Mouse (Mus musculus) hindbrain, embryonic 11.5 days (tissue): ENCODE data around the gene Golph3. TPM values are rescaled to one million over a fixed set of nuclear protein-coding genes. Genes with fewer than 3 reads are reported as not detected.

Source experiments
- ATAC-seq: fragments of 200-750 bp; cut with Nextera tagmentation; 2 replicates; pipeline ENCODE4 v1.8.0; 2017; ENCODE audit warnings: mild to moderate bottlenecking, moderate TSS enrichment, moderate library complexity; ENCODE audit not compliant: low FRiP score
- DNase-seq: peaks from one replicate; pipeline ENCODE4 v3.0.0-alpha.2; 2015; ENCODE audit warnings: low spot score
- H3K27ac ChIP-seq: fragments of 300-500 bp; sonication (generic); 2 replicates; pipeline ENCODE4 v1.5.1; 2014; ENCODE audit warnings: mild to moderate bottlenecking, low read depth, low read length
- H3K27me3 ChIP-seq: fragments of 300-500 bp; sonication (generic); 2 replicates; pipeline ENCODE4 v1.6.1; 2014; ENCODE audit warnings: mild to moderate bottlenecking, low read length, moderate library complexity, mixed read lengths; ENCODE audit not compliant: control insufficient read depth, insufficient read depth
- H3K36me3 ChIP-seq: fragments of 300-500 bp; sonication (generic); 2 replicates; pipeline ENCODE4 v1.6.1; 2014; ENCODE audit warnings: mild to moderate bottlenecking, low read length, moderate library complexity, mixed read lengths; ENCODE audit not compliant: control insufficient read depth, insufficient read depth
- H3K4me1 ChIP-seq: fragments of 300-500 bp; sonication (generic); replicated peaks from 2 replicates; pipeline ENCODE4 v1.6.1; 2014; ENCODE audit warnings: low read length, mixed read lengths; ENCODE audit not compliant: control insufficient read depth, insufficient read depth
- H3K4me2 ChIP-seq: fragments of 300-500 bp; sonication (generic); replicated peaks from 2 replicates; pipeline ENCODE4 v1.6.1; 2014; ENCODE audit warnings: mild to moderate bottlenecking, low read depth, low read length
- H3K4me3 ChIP-seq: fragments of 300-500 bp; sonication (generic); 2 replicates; pipeline ENCODE4 v1.5.1; 2014; ENCODE audit warnings: low read depth, low read length
- H3K9ac ChIP-seq: fragments of 300-500 bp; sonication (generic); 2 replicates; pipeline ENCODE4 v1.6.1; 2014; ENCODE audit warnings: low read depth, low read length
- H3K9me3 ChIP-seq: fragments of 300-500 bp; sonication (generic); 2 replicates; pipeline ENCODE4 v1.6.1; 2016; ENCODE audit warnings: low read length; ENCODE audit not compliant: control insufficient read depth
- WGBS: fragments of 180-500 bp; shearing (Covaris S2); extraction: QIAGEN DNeasy Blood & Tissue Kit; methylation state at CpG from one replicate; pipeline ENCODE4 v1.1.7; 2014; 5-methylcytosine and 5-hydroxymethylcytosine counted together
- polyA plus RNA-seq: library from polyadenylated mRNA; unstranded; fragments of >200 nt; fragmentation: Nextera tagmentation; extraction: Ambion mirVana; gene quantifications from 2 replicates; pipeline ENCODE4 v1.2.1, GENCODE M21; 2014

Golph3 gene
- polyA plus RNA-seq, 1 experiment from 2014 or later, result 110 TPM

- 36% methylated on average over 1 of the region's 1 CpGs for WGBS
- Histone ChIP-seq H3K9me3 (no peaks in the 10 kb centered on the region), H3K27me3 (no peaks in the 10 kb centered on the region), H3K4me2 (no peak overlapping the region), H3K4me3 (no peak overlapping the region), H3K9ac (no peak overlapping the region), H3K27ac (no peak overlapping the region), H3K36me3 (no peaks in the 10 kb centered on the region), H3K4me1 (no peaks in the 10 kb centered on the region)
- DNase-seq (no peak), ATAC-seq (no peak)
These were observed 8.0 kb upstream of the Golph3 start for GRCm38 (mm10) chr15:12313255-12313654.

DNA sequence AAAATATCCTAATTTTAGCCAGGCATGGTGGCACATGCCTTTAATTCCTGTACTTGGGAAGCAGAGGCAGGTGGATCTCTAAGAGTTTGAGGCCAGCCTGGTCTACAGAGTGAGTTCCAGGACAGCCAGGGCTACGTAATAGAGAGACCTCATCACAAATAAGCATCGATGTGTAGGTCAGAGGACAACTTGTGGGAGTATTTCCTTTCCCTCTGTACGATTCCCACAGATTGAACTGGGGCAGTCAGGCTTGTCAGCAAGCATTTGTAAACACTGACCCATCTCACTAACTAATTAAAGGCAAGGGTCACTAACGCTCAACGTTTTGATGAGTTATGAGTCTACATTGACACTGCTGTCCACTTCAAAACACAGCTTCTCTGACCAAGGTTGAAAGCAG is 6.7 kb upstream of the Golph3 start:
- Histone ChIP-seq H3K9me3 (no peaks in the 10 kb centered on the region), H3K9ac (no peak overlapping the region), H3K27ac (no peak overlapping the region), H3K27me3 (no peaks in the 10 kb centered on the region), H3K4me1 (no peaks in the 10 kb centered on the region), H3K4me2 (no peak overlapping the region), H3K4me3 (no peak overlapping the region), H3K36me3 (no peaks in the 10 kb centered on the region)
- DNase-seq (no peak), ATAC-seq (no peak)
- 89% methylated on average over 5 of the region's 5 CpGs for WGBS

GRCm38 (mm10) chr15:12315996-12316395 is 5.3 kb upstream of the Golph3 start:
- H3K9ac ChIP-seq, result no peak overlapping the region
- no peak overlapping the region for H3K27ac ChIP-seq
- no peaks in the 10 kb centered on the region for H3K27me3 ChIP-seq
- no peak for DNase-seq
- H3K4me1 ChIP-seq, result no peaks in the 10 kb centered on the region
- 51% methylated on average over 2 of the region's 2 CpGs for WGBS
- no peak overlapping the region for H3K4me2 ChIP-seq
- no peak for ATAC-seq
- H3K4me3 ChIP-seq, result no peak overlapping the region
- no peaks in the 10 kb centered on the region for H3K36me3 ChIP-seq
- H3K9me3 ChIP-seq, result no peaks in the 10 kb centered on the region

GRCm38 (mm10) chr15:12317290-12317689 is 4.0 kb upstream of the Golph3 start:
- Histone ChIP-seq H3K27ac (no peak overlapping the region), H3K9me3 (no peaks in the 10 kb centered on the region), H3K36me3 (no peaks in the 10 kb centered on the region), H3K4me1 (no peaks in the 10 kb centered on the region), H3K4me2 (no peak overlapping the region), H3K27me3 (no peaks in the 10 kb centered on the region), H3K9ac (no peak overlapping the region), H3K4me3 (no peak overlapping the region)
- no peak for DNase-seq
- 88% methylated on average over 5 of the region's 5 CpGs for WGBS
- no peak for ATAC-seq

DNA sequence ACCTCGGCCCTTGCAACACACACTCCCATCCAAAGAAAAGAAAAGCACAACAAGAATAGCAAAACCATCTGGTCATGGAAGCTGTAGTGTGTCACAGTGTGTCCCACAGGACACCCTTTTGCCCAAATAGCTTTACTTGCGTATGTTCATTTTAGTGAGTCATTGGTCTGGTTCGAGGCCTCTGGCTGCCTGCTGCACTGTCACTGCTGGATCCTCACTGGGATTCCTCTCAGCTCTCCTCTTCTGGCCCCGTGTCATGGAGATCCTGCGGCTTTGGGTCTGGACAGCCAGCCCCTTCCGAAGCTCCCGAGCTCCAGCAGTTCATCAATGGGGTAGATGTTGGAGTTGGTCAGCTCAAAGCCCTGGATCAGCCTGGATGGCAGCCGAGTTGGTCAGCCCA is 2.8 kb upstream of the Golph3 start:
- H3K4me3 ChIP-seq, result no peak overlapping the region
- 71% methylated on average over 8 of the region's 8 CpGs for WGBS

GRCm38 (mm10) chr15:12319889-12320288 is 1.4 kb upstream of the Golph3 start:
- WGBS, result 51% methylated on average over 5 of the region's 5 CpGs
- no peak overlapping the region for H3K4me2 ChIP-seq
- H3K36me3 ChIP-seq, result no peaks in the 10 kb centered on the region
- H3K9ac ChIP-seq, result no peak overlapping the region
- ATAC-seq (no peak), DNase-seq (no peak)
- no peaks in the 10 kb centered on the region for H3K9me3 ChIP-seq
- H3K4me3 ChIP-seq, result no peak overlapping the region
- H3K27ac ChIP-seq, result no peak overlapping the region
- no peaks in the 10 kb centered on the region for H3K4me1 ChIP-seq
- no peaks in the 10 kb centered on the region for H3K27me3 ChIP-seq

More for the DNA sequence above, 2.8 kb upstream of the Golph3 start:
- Histone ChIP-seq H3K27ac (no peak overlapping the region), H3K4me1 (no peaks in the 10 kb centered on the region), H3K9me3 (no peaks in the 10 kb centered on the region), H3K36me3 (no peaks in the 10 kb centered on the region), H3K4me2 (no peak overlapping the region), H3K9ac (no peak overlapping the region), H3K27me3 (no peaks in the 10 kb centered on the region)
- DNase-seq (no peak), ATAC-seq (no peak)

GRCm38 (mm10) chr15:12320441-12321090 is 684 bp upstream of the Golph3 start:
- DNase-seq, result no peak
- peak overlapping the region; percentile 98 for H3K4me3 ChIP-seq
- no peaks in the 10 kb centered on the region for H3K27me3 ChIP-seq
- H3K27ac ChIP-seq, result peak overlapping the region; percentile 48; the same call in 1 of the 2 replicates
- H3K36me3 ChIP-seq, result no peaks in the 10 kb centered on the region
- no peak for ATAC-seq
- H3K4me1 ChIP-seq, result no peaks in the 10 kb centered on the region
- peak overlapping the region; percentile 80 for H3K4me2 ChIP-seq
- peak overlapping the region; percentile 95 for H3K9ac ChIP-seq
- 7% methylated on average over 22 of the region's 22 CpGs for WGBS
- no peaks in the 10 kb centered on the region for H3K9me3 ChIP-seq

GRCm38 (mm10) chr15:12321788-12322621 is 755 bp downstream of the Golph3 start, which contains the start of gene 1810049J17Rik:
1810049J17Rik (minus strand) TSS chr15:12321899.
- DNase-seq, result peak; percentile 68

More at GRCm38 (mm10) chr15:12321788-12322621, 755 bp downstream of the Golph3 start, which contains the start of gene 1810049J17Rik:
- Histone ChIP-seq H3K9ac (peak within 1 kb of the TSS; percentile 95), H3K4me1 (no peaks in the 10 kb centered on the region), H3K36me3 (no peaks in the 10 kb centered on the region), H3K9me3 (no peaks in the 10 kb centered on the region), H3K27me3 (no peaks in the 10 kb centered on the region), H3K4me3 (peak within 1 kb of the TSS; percentile 98), H3K27ac (peak within 1 kb of the TSS; percentile 92), H3K4me2 (peak within 1 kb of the TSS; percentile 80)
- under 1% methylated on average over 57 of the region's 70 CpGs for WGBS
- ATAC-seq, result peak; percentile 39
